Mouse (Mus musculus) heart, postnatal 0 days (tissue): Measurements from ENCODE around the gene Haghl. TPM values are rescaled to one million over a fixed set of nuclear protein-coding genes. Genes with fewer than 3 reads are reported as not detected.
A peak's percentile ranks its signal among the peaks of the same experiment; 100 is the strongest.
"Not testable (repeated sequence)": the region's sequence is repeated elsewhere in the genome, so short reads cannot be mapped to it uniquely, and the experiment has no call there.

Source experiments
- ATAC-seq: fragments of 200-750 bp; cut with Nextera tagmentation; 2 replicates; pipeline ENCODE4 v1.8.0; 2017; ENCODE audit warnings: low read depth, moderate number of reproducible peaks, moderate library complexity; ENCODE audit not compliant: insufficient read depth
- DNase-seq: peaks from one replicate; pipeline ENCODE4 v3.0.0-alpha.2; 2016; ENCODE audit warnings: low spot score
- H3K27ac ChIP-seq: fragments of 300-500 bp; sonication (generic); 2 replicates; pipeline ENCODE4 v1.5.1; 2014; ENCODE audit warnings: low read depth, mild to moderate bottlenecking
- H3K27me3 ChIP-seq: fragments of 300-500 bp; sonication (generic); 2 replicates; pipeline ENCODE4 v1.6.1; 2014; ENCODE audit warnings: low read length, mixed read lengths; ENCODE audit not compliant: control insufficient read depth, insufficient read depth
- H3K36me3 ChIP-seq: fragments of 300-500 bp; sonication (generic); replicated peaks from 2 replicates; pipeline ENCODE4 v1.6.1; 2014; ENCODE audit warnings: low read length, mixed read lengths; ENCODE audit not compliant: control insufficient read depth, insufficient read depth
- H3K4me1 ChIP-seq: fragments of 300-500 bp; sonication (generic); 2 replicates; pipeline ENCODE4 v1.6.1; 2014; ENCODE audit warnings: antibody characterized with exemption; ENCODE audit not compliant: control insufficient read depth, insufficient read depth
- H3K4me2 ChIP-seq: fragments of 300-500 bp; sonication (generic); 2 replicates; pipeline ENCODE4 v1.6.1; 2014; ENCODE audit warnings: low read depth, mild to moderate bottlenecking, low read length, moderate library complexity
- H3K4me3 ChIP-seq: fragments of 300-500 bp; sonication (generic); 2 replicates; pipeline ENCODE4 v1.5.1; 2014; ENCODE audit warnings: low read depth, low read length
- H3K9ac ChIP-seq: fragments of 300-500 bp; sonication (generic); replicated peaks from 2 replicates; pipeline ENCODE4 v1.6.1; 2014; ENCODE audit warnings: low read depth, low read length, mixed read lengths
- H3K9me3 ChIP-seq: fragments of 300-500 bp; sonication (generic); replicated peaks from 2 replicates; pipeline ENCODE4 v1.6.1; 2016; ENCODE audit warnings: low read length; ENCODE audit not compliant: control insufficient read depth
- CTCF ChIP-seq: IDR thresholded peaks from 2 replicates; pipeline ENCODE4 v1.5.1; 2016; ENCODE audit warnings: antibody characterized with exemption, control low read depth, low read depth
- EP300 ChIP-seq: IDR thresholded peaks from 2 replicates; pipeline ENCODE4 v1.6.1; 2016; ENCODE audit warnings: antibody characterized with exemption, low read depth
- WGBS: fragments of 180-500 bp; shearing (Covaris S2); extraction: QIAGEN DNeasy Blood & Tissue Kit; methylation state at CpG from one replicate; pipeline ENCODE4 v1.1.7; 2014; 5-methylcytosine and 5-hydroxymethylcytosine counted together
- polyA plus RNA-seq: library from polyadenylated mRNA; unstranded; fragments of >200 nt; fragmentation: Nextera tagmentation; extraction: Ambion mirVana; gene quantifications from 2 replicates; pipeline ENCODE4 v1.2.1, GENCODE M21; 2015
- total RNA-seq: library from RNA; depleted of rRNA; stranded (reverse); fragments of >200 nt; gene quantifications from 2 replicates; pipeline ENCODE4 v1.2.3, GENCODE M21; 2014; ENCODE audit warnings: low replicate concordance

Haghl gene
- total and polyA plus RNA-seq, 2 experiments from 2014 or later, result 47.7 to 50.3 TPM

DNA sequence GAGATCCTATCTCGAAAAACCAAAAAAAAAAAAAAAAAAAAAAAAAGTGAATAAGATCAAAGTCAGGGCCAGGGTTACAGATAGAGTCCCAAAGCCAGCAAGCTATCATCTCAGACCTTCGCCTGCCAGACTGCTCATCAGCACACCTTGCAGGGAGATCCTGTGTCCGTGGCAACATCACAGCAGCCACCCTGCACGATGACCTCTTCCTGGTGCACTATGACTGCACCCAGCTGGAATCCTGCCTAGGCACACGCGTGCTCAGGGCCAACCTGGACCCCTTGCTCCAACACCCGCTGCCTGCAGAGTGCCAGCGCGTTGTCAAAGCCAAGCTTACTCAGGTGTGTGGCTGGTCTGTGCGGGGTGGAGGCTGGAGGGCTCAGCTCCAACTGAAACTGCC, 41.2 kb downstream of the Haghl start:
- Histone ChIP-seq H3K4me1 (no peaks in the 10 kb centered on the region), H3K9ac (no peak overlapping the region), H3K27me3 (no peaks in the 10 kb centered on the region), H3K9me3 (no peaks in the 10 kb centered on the region), H3K4me2 (no peak overlapping the region), H3K4me3 (no peak overlapping the region), H3K27ac (no peak overlapping the region), H3K36me3 (no peaks in the 10 kb centered on the region)
- ATAC-seq (no peak), DNase-seq (no peak)
- TF ChIP-seq EP300 (no peak), CTCF (no peak)
- WGBS, result 70% methylated on average over 10 of the region's 10 CpGs

DNA sequence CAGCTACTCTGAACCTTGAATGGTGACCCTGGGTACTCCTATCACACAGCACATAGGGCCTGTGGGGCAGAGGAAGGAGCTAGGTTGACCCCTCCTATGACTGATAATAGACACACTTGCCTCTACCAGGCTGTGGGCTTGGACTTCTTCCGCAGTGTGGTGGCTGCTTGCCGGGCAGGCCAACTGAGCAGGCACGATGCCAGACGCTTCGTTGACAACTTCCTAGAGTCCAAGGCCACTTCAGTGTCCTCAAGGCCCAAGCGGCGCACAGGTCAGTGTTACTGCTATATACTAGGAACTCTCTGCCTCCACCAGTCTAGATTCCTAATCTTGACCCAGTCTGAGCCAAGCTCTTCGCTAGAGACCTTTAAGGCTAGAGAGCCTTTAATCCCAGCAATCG, 41.6 kb downstream of the Haghl start:
- no peak overlapping the region for H3K9ac ChIP-seq
- H3K4me1 ChIP-seq, result no peaks in the 10 kb centered on the region
- WGBS, result 81% methylated on average over 9 of the region's 9 CpGs
- ATAC-seq (peak; percentile 6; the same call in 1 of the 2 replicates), DNase-seq (no peak)
- H3K36me3 ChIP-seq, result no peaks in the 10 kb centered on the region
- no peak overlapping the region for H3K4me3 ChIP-seq
- no peaks in the 10 kb centered on the region for H3K27me3 ChIP-seq
- no peak overlapping the region for H3K27ac ChIP-seq
- H3K4me2 ChIP-seq, result no peak overlapping the region
- TF ChIP-seq CTCF, result no peak
- H3K9me3 ChIP-seq, result no peaks in the 10 kb centered on the region

DNA sequence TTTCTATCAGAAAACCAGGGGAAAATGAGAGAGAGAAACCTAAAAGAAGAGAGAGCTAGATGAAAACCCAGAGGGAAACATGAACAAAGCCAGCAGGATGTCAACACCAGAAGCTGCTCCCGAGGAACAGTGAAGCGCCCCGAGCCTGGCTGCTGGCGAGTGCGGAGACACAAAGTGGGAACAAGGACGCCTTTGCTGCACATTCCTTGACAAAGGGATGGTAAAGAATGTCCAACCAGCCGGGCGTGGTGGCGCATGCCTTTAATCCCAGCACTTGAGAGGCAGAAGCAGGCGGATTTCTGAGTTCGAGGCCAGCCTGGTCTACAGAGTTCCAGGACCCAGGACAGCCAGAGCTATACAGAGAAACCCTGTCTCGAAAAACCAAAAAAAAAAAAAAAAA, 44.0 kb downstream of the Haghl start:
- 60% methylated on average over 12 of the region's 12 CpGs for WGBS
- not testable (repeated sequence) for DNase-seq, H3K9ac ChIP-seq, ATAC-seq, H3K27me3 ChIP-seq, H3K4me1 ChIP-seq, H3K36me3 ChIP-seq, H3K27ac ChIP-seq, H3K4me2 ChIP-seq, H3K9me3 ChIP-seq, H3K4me3 ChIP-seq

DNA sequence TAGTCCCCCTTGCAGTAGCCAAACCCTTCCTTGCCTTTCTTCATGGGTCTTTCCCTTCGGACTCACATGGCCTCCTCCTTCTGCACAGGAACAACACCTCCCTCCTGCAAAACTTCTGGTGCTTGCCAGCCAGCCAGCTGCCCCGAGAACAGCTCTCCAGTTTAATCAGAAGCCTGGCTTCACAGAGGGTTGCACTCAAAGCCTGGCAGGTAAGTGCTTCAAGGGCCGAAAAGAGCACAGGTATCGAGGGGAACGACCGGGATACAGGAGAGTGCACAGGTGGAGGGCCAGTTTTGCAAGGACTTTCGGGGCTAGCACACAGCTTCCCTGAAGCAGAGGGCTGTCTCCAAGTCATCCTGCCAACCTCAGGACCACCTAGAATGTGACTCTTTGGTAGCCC, 46.6 kb downstream of the Haghl start:
- TF ChIP-seq CTCF (no peak), EP300 (no peak)
- 63% methylated on average over 7 of the region's 7 CpGs for WGBS
- no peak overlapping the region for H3K9ac ChIP-seq
- H3K4me2 ChIP-seq, result no peak overlapping the region
- H3K27me3 ChIP-seq, result no peaks in the 10 kb centered on the region
- H3K27ac ChIP-seq, result no peak overlapping the region
- H3K9me3 ChIP-seq, result no peaks in the 10 kb centered on the region
- no peak overlapping the region for H3K4me3 ChIP-seq
- no peaks in the 10 kb centered on the region for H3K36me3 ChIP-seq
- no peaks in the 10 kb centered on the region for H3K4me1 ChIP-seq
- ATAC-seq (no peak), DNase-seq (no peak)

DNA sequence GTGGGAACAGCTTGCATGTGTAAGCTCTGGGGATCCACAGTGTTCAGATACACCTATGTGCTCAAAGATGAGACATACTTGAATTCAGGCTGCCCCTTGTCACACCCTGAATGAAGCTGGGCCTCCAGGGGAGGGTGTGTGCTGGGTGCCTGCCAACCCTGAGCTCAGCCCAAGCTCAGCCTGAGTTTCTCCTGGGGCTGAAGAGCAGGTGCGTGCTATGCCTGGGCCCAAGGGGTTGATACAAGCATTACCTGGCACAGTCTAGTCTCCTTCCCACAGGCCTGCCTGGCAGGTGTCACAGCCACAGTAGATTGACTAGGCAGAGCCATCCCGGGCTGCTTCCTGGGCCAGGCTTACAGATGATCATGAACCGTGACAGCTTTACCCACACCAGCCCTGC, 49.7 kb downstream of the Haghl start, which contains the start of gene Mslnl:
Mslnl (plus strand) TSS at position 298 of the 400 bp plus-strand sequence.
- H3K4me1 ChIP-seq, result no peaks in the 10 kb centered on the region
- no peak within 1 kb of the TSS for H3K4me3 ChIP-seq
- WGBS, result 61% methylated on average over 3 of the region's 3 CpGs
- H3K27ac ChIP-seq, result no peak within 1 kb of the TSS
- no peaks in the 10 kb centered on the region for H3K36me3 ChIP-seq
- ATAC-seq (no peak), DNase-seq (no peak)
- no peaks in the 10 kb centered on the region for H3K27me3 ChIP-seq
- H3K9me3 ChIP-seq, result no peaks in the 10 kb centered on the region
- TF ChIP-seq EP300 (no peak), CTCF (no peak)
- H3K4me2 ChIP-seq, result no peak within 1 kb of the TSS
- H3K9ac ChIP-seq, result no peak within 1 kb of the TSS

DNA sequence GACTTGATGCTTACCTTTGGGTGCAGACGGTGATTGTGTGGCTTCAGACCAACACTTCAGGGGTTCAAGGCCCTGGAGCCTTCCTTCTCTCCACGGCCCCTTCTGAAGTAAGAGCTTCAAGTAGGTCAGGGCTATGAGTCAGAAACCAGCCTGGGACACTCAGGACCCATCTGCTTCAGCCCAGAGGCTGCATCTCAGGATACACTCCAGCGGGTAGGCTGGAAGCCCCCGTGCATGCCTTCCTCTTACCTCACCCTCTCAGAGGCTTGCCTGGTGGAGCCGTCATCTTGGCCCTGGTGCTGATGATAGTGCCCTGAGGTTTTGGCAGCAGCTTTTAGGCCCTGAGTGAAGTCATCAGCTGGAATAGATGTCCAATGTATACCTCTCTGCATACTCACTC, 50.2 kb downstream of the Haghl start:
- 70% methylated on average over 5 of the region's 5 CpGs for WGBS
- ATAC-seq, result no peak
- Histone ChIP-seq H3K4me1 (no peaks in the 10 kb centered on the region), H3K4me3 (no peak overlapping the region), H3K4me2 (no peak overlapping the region), H3K27ac (no peak overlapping the region), H3K9ac (no peak overlapping the region), H3K27me3 (no peaks in the 10 kb centered on the region), H3K9me3 (no peaks in the 10 kb centered on the region), H3K36me3 (no peaks in the 10 kb centered on the region)
- no peak for TF ChIP-seq EP300
- no peak for TF ChIP-seq CTCF
- DNase-seq, result no peak
